Mouse (Mus musculus) MEL (cell line): ENCODE data around the gene BC016579. TPM values are rescaled to one million over a fixed set of nuclear protein-coding genes. Genes with fewer than 3 reads are reported as not detected.

Experiments used
- DNase-seq: peaks from one replicate; pipeline ENCODE4 v3.0.0; 2011; ENCODE audit warnings: low read depth, low spot score
- H3K27ac ChIP-seq: 2 replicates; pipeline ENCODE4 v1.5.1; 2012; ENCODE audit warnings: low read depth, mild to moderate bottlenecking, control low read depth, low read length, moderate library complexity; ENCODE audit not compliant: control insufficient read depth
- H3K27me3 ChIP-seq, 2 experiments: fragments of 150-350 bp in 1 of 2; sonication (generic) in 1 of 2; 2 replicates each; pipeline ENCODE4 v1.6.1; 2012; ENCODE audit warnings: low read length in 2 of 2, mild to moderate bottlenecking in 2 of 2, improper control_type of control experiment in 1 of 2, moderate library complexity in 1 of 2; ENCODE audit not compliant: insufficient read depth in 2 of 2, control insufficient read depth in 1 of 2
- H3K36me3 ChIP-seq, 2 experiments: 2 replicates each; pipeline ENCODE4 v1.6.1; 2012 to 2014; ENCODE audit warnings: low read length in 2 of 2, improper control_type of control experiment in 1 of 2, inconsistent platforms in 1 of 2, mild to moderate bottlenecking in 1 of 2; ENCODE audit not compliant: insufficient read depth in 2 of 2, control insufficient read depth in 1 of 2
- H3K4me1 ChIP-seq, 2 experiments: fragments of 150-350 bp in 1 of 2; sonication (generic) in 1 of 2; 2 replicates each; pipeline ENCODE4 v1.6.1; 2012; ENCODE audit warnings: low read length in 2 of 2, improper control_type of control experiment in 1 of 2, mild to moderate bottlenecking in 1 of 2; ENCODE audit not compliant: insufficient read depth in 2 of 2, control insufficient read depth in 1 of 2
- H3K4me3 ChIP-seq, 2 experiments: fragments of 150-350 bp in 1 of 2; sonication (generic) in 1 of 2; 2 replicates each; pipeline ENCODE4 v1.5.1; 2012; ENCODE audit warnings: low read depth in 2 of 2, low read length in 2 of 2, mild to moderate bottlenecking in 2 of 2, moderate library complexity in 2 of 2, control low read depth in 1 of 2, improper control_type of control experiment in 1 of 2; ENCODE audit not compliant: control insufficient read depth in 1 of 2, insufficient read depth in 1 of 2
- H3K79me2 ChIP-seq: 2 replicates; pipeline ENCODE4 v1.6.1; 2012; ENCODE audit warnings: mild to moderate bottlenecking, low read length, moderate library complexity; ENCODE audit not compliant: control insufficient read depth, poor library complexity, insufficient read depth
- H3K9ac ChIP-seq: 2 replicates; pipeline ENCODE4 v1.6.1; 2012; ENCODE audit warnings: low read depth, mild to moderate bottlenecking, control low read depth, low read length, moderate library complexity; ENCODE audit not compliant: control insufficient read depth, poor library complexity, severe bottlenecking
- H3K9me3 ChIP-seq: fragments of 150-350 bp; sonication (generic); replicated peaks from 2 replicates; pipeline ENCODE4 v1.6.1; 2012; ENCODE audit warnings: mild to moderate bottlenecking, low read length, improper control_type of control experiment, moderate library complexity; ENCODE audit not compliant: insufficient read depth
- BHLHE40 ChIP-seq: IDR thresholded peaks from 2 replicates; pipeline ENCODE4 v1.6.1; 2012; ENCODE audit warnings: low read depth, mild to moderate bottlenecking, inconsistent platforms, low read length, improper control_type of control experiment, borderline replicate concordance
- CHD1 ChIP-seq: IDR thresholded peaks from 2 replicates; pipeline ENCODE4 v1.6.1; 2012; ENCODE audit warnings: low read depth, mild to moderate bottlenecking, inconsistent platforms, low read length, improper control_type of control experiment
- CHD2 ChIP-seq: IDR thresholded peaks from 2 replicates; pipeline ENCODE4 v1.6.1; 2011; ENCODE audit warnings: low read length, improper control_type of control experiment
- CTCF ChIP-seq, 3 experiments: IDR thresholded peaks in 2 of 3; conservative IDR thresholded peaks in 1 of 3; 2 replicates each; pipeline ENCODE4 v1.5.1; 2011 to 2012; ENCODE audit warnings: low read length in 3 of 3, low read depth in 2 of 3, mild to moderate bottlenecking in 2 of 3, improper control_type of control experiment in 1 of 3, inconsistent platforms in 1 of 3, mixed read lengths in 1 of 3, moderate library complexity in 1 of 3; ENCODE audit not compliant: control insufficient read depth in 1 of 3, insufficient read depth in 1 of 3, poor library complexity in 1 of 3, severe bottlenecking in 1 of 3
- ELF1 ChIP-seq: IDR thresholded peaks from 2 replicates; pipeline ENCODE4 v1.6.1; 2014; ENCODE audit warnings: low read depth, mild to moderate bottlenecking, inconsistent platforms, low read length, improper control_type of control experiment, moderate library complexity
- EP300 ChIP-seq, 2 experiments: IDR thresholded peaks; 2 replicates each; pipeline ENCODE4 v1.6.1; 2011; ENCODE audit warnings: improper control_type of control experiment in 2 of 2, low read length in 2 of 2, low read depth in 1 of 2, mild to moderate bottlenecking in 1 of 2
- GABPA ChIP-seq: IDR thresholded peaks from 2 replicates; pipeline ENCODE4 v1.6.1; 2012; ENCODE audit warnings: low read depth, mild to moderate bottlenecking, inconsistent platforms, low read length, improper control_type of control experiment, moderate library complexity
- HCFC1 ChIP-seq: IDR thresholded peaks from 2 replicates; pipeline ENCODE4 v1.6.1; 2012; ENCODE audit warnings: low read depth, mild to moderate bottlenecking, inconsistent platforms, low read length, improper control_type of control experiment, moderate library complexity
- JUND ChIP-seq: IDR thresholded peaks from 2 replicates; pipeline ENCODE4 v1.6.1; 2011; ENCODE audit warnings: low read depth, mild to moderate bottlenecking, improper control_type of control experiment, low read length
- KAT2A ChIP-seq: conservative IDR thresholded peaks from 2 replicates; pipeline ENCODE4 v1.6.1; 2012; ENCODE audit warnings: low read depth, low read length, improper control_type of control experiment, inconsistent platforms
- MAFK ChIP-seq: IDR thresholded peaks from 2 replicates; pipeline ENCODE4 v1.6.1; 2011; ENCODE audit warnings: low read depth, mild to moderate bottlenecking, low read length, improper control_type of control experiment, borderline replicate concordance
- MAX ChIP-seq: IDR thresholded peaks from 2 replicates; pipeline ENCODE4 v1.6.1; 2011; ENCODE audit warnings: low read length, improper control_type of control experiment
- MAZ ChIP-seq: IDR thresholded peaks from 2 replicates; pipeline ENCODE4 v1.6.1; 2012; ENCODE audit warnings: low read depth, mild to moderate bottlenecking, inconsistent platforms, low read length, improper control_type of control experiment
- MEF2A ChIP-seq: IDR thresholded peaks from 2 replicates; pipeline ENCODE4 v1.6.1; 2014; ENCODE audit warnings: low read depth, mild to moderate bottlenecking, inconsistent platforms, low read length, improper control_type of control experiment; ENCODE audit not compliant: poor library complexity, insufficient replicate concordance, severe bottlenecking; ENCODE audit errors: extremely low read depth
- MXI1 ChIP-seq: IDR thresholded peaks from 2 replicates; pipeline ENCODE4 v1.6.1; 2011; ENCODE audit warnings: mild to moderate bottlenecking, low read depth, low read length, improper control_type of control experiment
- NELFE ChIP-seq: IDR thresholded peaks from 2 replicates; pipeline ENCODE4 v1.6.1; 2011; ENCODE audit warnings: low read depth, low read length, improper control_type of control experiment
- NRF1 ChIP-seq: IDR thresholded peaks from 2 replicates; pipeline ENCODE4 v1.6.1; 2014; ENCODE audit warnings: low read depth, mild to moderate bottlenecking, inconsistent platforms, low read length, improper control_type of control experiment, moderate library complexity; ENCODE audit not compliant: poor library complexity, insufficient read depth, severe bottlenecking
- POLR2AphosphoS2 ChIP-seq: IDR thresholded peaks from 2 replicates; pipeline ENCODE4 v1.6.1; 2011; ENCODE audit warnings: low read length, improper control_type of control experiment
- POLR2AphosphoS5 ChIP-seq: IDR thresholded peaks from 2 replicates; pipeline ENCODE4 v1.6.1; 2012; ENCODE audit warnings: low read depth, borderline replicate concordance, mild to moderate bottlenecking, inconsistent platforms, low read length, moderate library complexity, mixed read lengths
- RAD21 ChIP-seq: IDR thresholded peaks from 2 replicates; pipeline ENCODE4 v1.6.1; 2011; ENCODE audit warnings: mild to moderate bottlenecking, low read depth, low read length, improper control_type of control experiment
- RCOR1 ChIP-seq: IDR thresholded peaks from 2 replicates; pipeline ENCODE4 v1.6.1; 2012; ENCODE audit warnings: low read depth, mild to moderate bottlenecking, inconsistent platforms, low read length, improper control_type of control experiment
- TAL1 ChIP-seq: IDR thresholded peaks from 2 replicates; pipeline ENCODE4 v1.6.1; 2012; ENCODE audit warnings: mild to moderate bottlenecking, inconsistent platforms, low read length, moderate library complexity, mixed read lengths
- TBP ChIP-seq: IDR thresholded peaks from 2 replicates; pipeline ENCODE4 v1.8.0; 2011; ENCODE audit warnings: low read depth, low read length, improper control_type of control experiment
- USF1 ChIP-seq: IDR thresholded peaks from 2 replicates; pipeline ENCODE4 v1.6.1; 2014; ENCODE audit warnings: low read depth, mild to moderate bottlenecking, inconsistent platforms, low read length, improper control_type of control experiment, moderate library complexity
- USF2 ChIP-seq, 2 experiments: IDR thresholded peaks; 2 replicates each; pipeline ENCODE4 v1.6.1; 2011 to 2012; ENCODE audit warnings: improper control_type of control experiment in 2 of 2, low read length in 2 of 2, borderline replicate concordance in 1 of 2, inconsistent platforms in 1 of 2, low read depth in 1 of 2, mild to moderate bottlenecking in 1 of 2; ENCODE audit not compliant: insufficient read depth in 1 of 2
- ZMIZ1 ChIP-seq: IDR thresholded peaks from 2 replicates; pipeline ENCODE4 v1.6.1; 2012; ENCODE audit warnings: low read depth, mild to moderate bottlenecking, inconsistent platforms, low read length, improper control_type of control experiment, moderate library complexity
- polyA plus RNA-seq, 2 experiments: library from polyadenylated mRNA; stranded (reverse) in 1 of 2; unstranded in 1 of 2; fragments of >175 nt in 1 of 2; fragments of >200 nt in 1 of 2; gene quantifications; 2 replicates each; pipeline versions ENCODE4 v1.2.1 to v1.2.4; 2012; ENCODE audit warnings: low replicate concordance in 2 of 2, low read depth in 1 of 2; ENCODE audit not compliant: insufficient read length in 2 of 2, insufficient read depth in 1 of 2, missing spikeins in 1 of 2
- total RNA-seq: library from RNA; depleted of rRNA; stranded (reverse); fragments of 300-350 nt; gene quantifications from 2 replicates; pipeline ENCODE4 v1.2.3, GENCODE M21; 2012

BC016579 gene
- total and polyA plus RNA-seq, 3 experiments: not detected

- no peaks in the 10 kb centered on the region for H3K9me3 ChIP-seq
- H3K36me3 ChIP-seq: no peaks in the 10 kb centered on the region
- no peaks in the 10 kb centered on the region for H3K79me2 ChIP-seq
- no peak overlapping the region for H3K27ac ChIP-seq
- TF ChIP-seq POLR2AphosphoS5 (no peak), BHLHE40 (no peak), USF1 (no peak), USF2 (IDR thresholded peaks at IDR 0.05; ENCODE audit: borderline replicate concordance in 1 of 2, insufficient read depth in 1 of 2, low read depth in 1 of 2, low read length in 2 of 2) (no peak), HCFC1 (no peak), EP300 (IDR thresholded peaks at IDR 0.05; ENCODE audit: low read depth in 1 of 2, low read length in 2 of 2) (no peak), TBP (no peak), TAL1 (no peak), RAD21 (no peak), MAZ (no peak), CTCF (IDR thresholded peaks at IDR 0.05 in 2 of 3, conservative IDR thresholded peaks at IDR 0.05 in 1 of 3; ENCODE audit: control insufficient read depth in 1 of 3, insufficient read depth in 1 of 3, low read depth in 2 of 3, low read length in 3 of 3, poor library complexity in 1 of 3, severe bottlenecking in 1 of 3) (no peak), MEF2A (no peak), POLR2AphosphoS2 (no peak), ELF1 (no peak)
- H3K4me1 ChIP-seq: no peaks in the 10 kb centered on the region
- H3K4me3 ChIP-seq: no peak overlapping the region
- no peak for DNase-seq
- no peaks in the 10 kb centered on the region for H3K27me3 ChIP-seq
- H3K9ac ChIP-seq: no peak overlapping the region
Observed at GRCm38 (mm10) chr16:45595494-45595893, 58.4 kb downstream of the BC016579 start.

DNA sequence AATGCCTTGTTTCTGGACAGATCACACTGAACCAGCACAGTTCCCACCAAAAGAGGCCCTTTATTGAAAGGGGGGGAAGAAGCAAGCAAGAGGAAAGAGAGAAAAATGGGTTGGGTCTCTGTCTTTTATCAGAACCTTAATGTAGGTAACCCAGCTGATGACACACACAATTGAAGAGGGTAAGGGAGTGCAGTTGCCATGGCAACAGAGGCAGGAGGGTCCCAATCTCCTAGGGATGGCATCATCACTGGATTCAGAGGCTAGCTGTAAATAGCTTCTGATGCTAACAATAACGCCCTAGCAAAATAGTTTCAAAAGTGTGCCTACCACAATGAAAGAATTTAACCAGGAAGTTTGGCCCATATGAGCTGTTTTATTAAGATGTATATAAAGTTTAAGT, 60.2 kb downstream of the BC016579 start:
- Histone ChIP-seq H3K9me3 (no peaks in the 10 kb centered on the region), H3K9ac (no peak overlapping the region), H3K4me1 (no peaks in the 10 kb centered on the region), H3K27ac (no peak overlapping the region), H3K4me3 (no peak overlapping the region), H3K27me3 (no peaks in the 10 kb centered on the region), H3K79me2 (no peaks in the 10 kb centered on the region), H3K36me3 (no peaks in the 10 kb centered on the region)
- DNase-seq: no peak
- no peak for TF ChIP-seq NRF1
- no peak for TF ChIP-seq GABPA
- no peak for TF ChIP-seq POLR2AphosphoS2
- TF ChIP-seq MAX: no peak
- TF ChIP-seq MEF2A: no peak
- TF ChIP-seq JUND: no peak
- TF ChIP-seq RAD21: no peak
- no peak for TF ChIP-seq RCOR1
- TF ChIP-seq ZMIZ1: no peak
- TF ChIP-seq NELFE: no peak
- no peak for TF ChIP-seq MXI1
- TF ChIP-seq ELF1: no peak
- no peak for TF ChIP-seq MAZ
- TF ChIP-seq MAFK: no peak
- no peak for TF ChIP-seq KAT2A
- TF ChIP-seq HCFC1: no peak
- TF ChIP-seq POLR2AphosphoS5: no peak
- no peak for TF ChIP-seq TAL1
- no peak for TF ChIP-seq CHD1
- TF ChIP-seq CHD2: no peak
